Mouse (Mus musculus) lung, postnatal 14 days (tissue): Measurements from ENCODE around the gene Morn4.

Experiments
- DNase-seq: peaks from one replicate; pipeline ENCODE4 v3.0.0; 2021

The Morn4 gene

GRCm38 (mm10) chr19:42086166-42086565 is at the start of gene Morn4:
Gene Morn4 (minus strand): TSS chr19:42086357.
- DNase-seq: peak; percentile 77

DNA sequence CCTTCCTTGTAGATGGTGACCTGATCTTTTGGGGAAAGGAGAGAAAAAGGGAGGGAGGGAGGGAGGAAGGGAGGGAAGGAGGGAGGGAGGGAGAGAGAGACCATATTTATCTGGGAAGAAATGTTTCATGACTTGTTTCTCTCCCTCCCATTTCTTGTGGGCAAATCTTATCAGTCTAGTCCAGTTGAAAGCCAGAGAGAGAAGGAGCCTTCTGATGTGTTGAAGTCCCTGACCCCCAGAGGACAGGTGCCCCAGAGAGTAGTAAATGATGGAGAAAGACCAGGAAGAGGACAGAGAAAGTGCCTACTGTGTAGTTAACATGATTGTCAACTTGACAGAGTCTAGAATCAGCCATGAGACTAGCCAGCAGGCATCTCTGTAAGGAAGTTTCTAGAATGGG is 48.9 kb upstream of the Morn4 start:
- no peak for DNase-seq

DNA sequence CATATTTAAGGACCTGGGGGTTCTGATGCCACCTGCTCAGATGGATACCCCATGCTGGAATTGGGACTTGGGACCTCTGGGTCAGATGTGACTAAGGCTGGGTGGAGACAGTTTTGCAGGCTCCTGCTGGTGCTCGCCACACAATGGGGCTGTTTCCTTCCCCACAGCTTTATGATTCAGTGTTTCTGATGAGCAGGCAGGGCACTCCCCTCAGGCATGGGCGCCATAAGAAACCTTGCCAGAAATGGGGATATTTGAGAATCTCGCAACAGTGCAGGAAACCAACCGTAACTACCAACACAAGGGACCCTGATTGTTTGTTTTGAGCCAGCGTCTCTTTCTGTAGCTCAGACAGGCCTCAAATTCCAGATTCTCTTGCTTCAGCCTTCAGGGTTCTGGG is 44.9 kb upstream of the Morn4 start:
- DNase-seq: no peak

- no peak for DNase-seq
These were observed 44.1 kb upstream of the Morn4 start for GRCm38 (mm10) chr19:42130294-42130606.

- no peak for DNase-seq
These were observed 43.5 kb upstream of the Morn4 start for GRCm38 (mm10) chr19:42129509-42130293.

DNA sequence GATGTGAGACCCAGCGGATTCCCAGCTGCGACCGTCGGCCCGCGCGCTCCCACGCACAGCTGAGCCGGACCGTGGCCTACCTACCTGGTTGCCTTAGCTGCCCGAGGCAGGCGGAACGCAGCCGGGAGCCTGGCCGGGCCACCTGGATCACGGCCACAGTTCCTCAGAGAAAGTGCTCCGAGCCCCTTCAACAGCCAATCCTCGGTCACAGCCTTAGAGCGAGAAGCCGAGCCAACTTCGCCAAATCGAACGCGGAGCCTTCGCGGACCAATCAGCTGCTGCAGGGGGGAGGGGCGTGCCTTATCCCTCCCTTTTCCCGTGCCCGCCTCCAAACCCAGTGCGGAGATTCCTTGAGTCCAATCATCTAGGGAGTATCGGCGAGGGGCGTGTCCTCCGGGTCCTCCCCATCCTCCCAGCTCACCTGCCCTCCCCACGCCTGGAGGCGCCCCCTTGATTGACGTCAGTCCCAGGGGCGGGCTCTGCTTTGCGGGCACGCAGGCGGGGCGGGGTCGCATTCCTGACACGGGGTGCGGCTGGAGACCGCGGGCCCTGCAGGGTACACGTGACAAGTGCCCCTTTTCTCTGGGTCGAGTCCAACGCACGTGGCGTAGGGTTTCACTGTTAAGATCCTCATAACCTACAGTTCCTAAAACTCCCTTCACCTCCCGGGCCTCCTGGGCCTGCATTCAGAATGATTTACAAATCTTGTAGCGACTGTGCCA is 42.8 kb upstream of the Morn4 start, which contains the start of gene Avpi1:
Avpi1 (minus strand) TSS at position 273 of the 722 bp plus-strand sequence.
- peak; percentile 98 for DNase-seq

DNA sequence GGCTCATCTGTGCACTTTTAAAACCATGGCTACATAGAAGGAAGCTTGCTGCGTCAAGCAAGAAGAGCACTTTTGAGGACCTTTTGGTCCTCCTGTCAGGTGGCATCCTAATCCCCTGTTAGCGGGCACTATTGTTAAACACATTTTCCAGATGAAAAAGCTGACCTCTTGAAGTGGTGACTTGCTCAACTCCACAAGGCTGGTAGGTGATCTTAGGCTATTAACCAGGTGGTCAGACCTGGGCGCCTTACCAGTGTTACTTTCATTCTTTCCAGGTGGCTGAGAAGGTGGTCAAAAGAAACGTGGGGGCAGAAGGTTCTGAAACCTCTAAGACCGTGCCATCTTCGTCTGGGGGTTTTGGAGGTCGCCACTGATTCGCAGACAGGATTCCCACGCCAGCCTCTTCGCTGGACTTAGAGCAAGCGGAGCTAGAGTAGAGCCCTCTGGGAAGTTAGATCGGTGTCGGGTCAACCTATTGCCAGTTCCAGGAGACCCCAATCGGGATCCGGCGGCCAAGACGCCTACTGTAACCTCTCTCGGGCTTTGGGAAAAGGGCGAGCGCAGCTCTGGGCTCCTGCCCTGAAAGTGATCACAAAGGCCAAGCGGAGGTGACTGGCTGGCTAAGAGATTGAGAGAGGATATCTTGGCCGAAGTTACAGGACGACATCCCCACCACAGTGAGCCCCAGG is 42.0 kb upstream of the Morn4 start:
- no peak for DNase-seq

DNA sequence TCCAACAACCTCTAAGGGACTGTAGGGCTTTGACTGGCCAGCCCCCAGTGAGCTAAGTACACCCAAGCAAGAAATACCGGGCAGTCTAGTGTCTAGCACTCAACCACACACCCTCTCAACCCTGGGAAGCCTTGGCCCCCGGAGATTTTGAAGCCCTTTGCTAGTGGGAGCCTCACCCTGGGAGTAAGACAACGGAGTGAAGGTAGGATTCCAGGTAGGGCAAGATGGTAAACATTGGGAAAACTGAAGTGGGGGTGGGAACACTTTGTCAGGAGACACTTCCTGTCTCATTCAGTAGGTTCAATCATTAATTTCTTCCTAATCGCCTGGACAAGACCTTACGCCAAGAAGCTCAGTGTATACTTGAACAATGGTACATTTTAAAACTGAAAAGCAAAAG is 40.9 kb upstream of the Morn4 start:
- no peak for DNase-seq

GRCm38 (mm10) chr19:42126219-42126605 is 40.1 kb upstream of the Morn4 start:
- DNase-seq: no peak

DNA sequence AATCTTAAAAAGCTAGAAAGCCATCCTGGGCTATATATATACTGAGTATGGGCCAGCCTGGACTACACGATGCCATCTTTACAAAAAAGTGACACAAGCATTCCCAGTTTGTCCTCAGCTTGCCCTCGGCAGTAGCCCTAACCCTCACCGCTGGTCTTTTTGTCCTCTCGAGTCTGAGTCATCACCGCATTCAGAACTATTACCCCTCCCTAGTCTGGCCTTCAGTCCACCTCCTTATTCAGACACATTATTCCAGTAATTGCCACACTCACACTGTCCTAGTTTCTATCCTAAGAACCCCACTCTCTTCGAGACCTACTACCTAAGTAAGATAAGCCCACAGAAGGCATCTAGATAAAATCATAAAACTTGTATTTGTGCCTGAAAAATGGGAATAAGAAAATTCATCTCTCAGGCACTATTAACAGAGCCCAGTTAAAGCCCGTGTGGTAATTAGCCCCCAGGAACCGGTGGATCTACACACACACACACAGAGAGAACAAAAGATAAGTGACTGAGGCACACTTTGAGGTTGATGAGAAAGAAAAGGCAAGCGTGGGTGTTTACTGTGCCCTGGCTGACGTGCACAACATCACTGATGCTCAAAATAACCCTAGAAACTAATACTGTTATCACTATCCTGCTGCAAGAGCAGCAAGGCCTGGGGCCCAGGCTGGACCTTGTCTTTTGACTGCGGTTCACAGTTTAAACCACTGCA is 39.5 kb upstream of the Morn4 start:
- no peak for DNase-seq

- no peak for DNase-seq
These were observed 38.5 kb upstream of the Morn4 start for GRCm38 (mm10) chr19:42124684-42125083.

GRCm38 (mm10) chr19:42120451-42120850 is 34.3 kb upstream of the Morn4 start:
- DNase-seq: no peak

- DNase-seq: no peak
These were observed 32.4 kb upstream of the Morn4 start for GRCm38 (mm10) chr19:42118596-42118995.

DNA sequence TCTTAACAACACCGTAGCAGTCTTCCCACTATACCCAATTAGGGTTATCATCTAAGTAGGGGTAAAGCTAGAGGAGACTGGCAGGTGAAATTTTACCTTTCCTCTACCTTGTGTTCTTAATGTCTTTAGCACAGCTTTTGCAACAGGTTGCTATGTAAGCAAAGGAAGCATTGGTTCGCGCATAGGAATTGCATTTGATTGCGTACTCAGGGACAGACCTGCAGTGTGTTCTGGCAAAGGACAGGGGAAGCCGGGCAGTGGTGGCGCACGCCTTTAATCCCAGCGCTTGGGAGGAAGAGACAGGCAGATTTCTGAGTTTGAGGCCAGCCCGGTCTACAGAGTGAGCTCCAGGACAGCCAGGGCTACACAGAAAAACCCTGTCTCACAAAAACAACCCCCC is 32.0 kb upstream of the Morn4 start:
- no peak for DNase-seq

- no peak for DNase-seq
These were observed 29.7 kb upstream of the Morn4 start for GRCm38 (mm10) chr19:42115783-42116335.

- no peak for DNase-seq
These were observed 18.5 kb upstream of the Morn4 start for GRCm38 (mm10) chr19:42104681-42105080.

DNA sequence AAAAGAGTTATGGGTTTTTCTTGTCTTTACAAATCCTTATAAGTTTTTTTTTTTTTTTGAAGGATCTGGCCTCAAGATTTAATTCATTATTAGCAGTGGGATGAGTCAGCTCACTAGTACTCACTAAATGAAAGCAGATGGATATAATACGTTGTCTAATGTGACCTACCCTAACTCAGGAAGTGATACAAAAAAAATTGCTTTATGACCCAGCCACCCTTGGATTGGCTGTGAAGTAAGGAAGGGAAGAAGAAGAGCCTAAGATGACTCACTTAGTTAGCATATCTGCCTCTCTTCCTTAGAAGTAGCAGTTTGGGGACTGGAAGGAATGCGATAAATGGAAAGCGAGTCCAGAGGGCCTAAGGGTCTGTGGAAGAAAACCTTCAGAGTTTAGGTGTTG is 13.2 kb upstream of the Morn4 start:
- DNase-seq: no peak

- no peak for DNase-seq
These were observed 4.5 kb upstream of the Morn4 start for GRCm38 (mm10) chr19:42090637-42091141.

DNA sequence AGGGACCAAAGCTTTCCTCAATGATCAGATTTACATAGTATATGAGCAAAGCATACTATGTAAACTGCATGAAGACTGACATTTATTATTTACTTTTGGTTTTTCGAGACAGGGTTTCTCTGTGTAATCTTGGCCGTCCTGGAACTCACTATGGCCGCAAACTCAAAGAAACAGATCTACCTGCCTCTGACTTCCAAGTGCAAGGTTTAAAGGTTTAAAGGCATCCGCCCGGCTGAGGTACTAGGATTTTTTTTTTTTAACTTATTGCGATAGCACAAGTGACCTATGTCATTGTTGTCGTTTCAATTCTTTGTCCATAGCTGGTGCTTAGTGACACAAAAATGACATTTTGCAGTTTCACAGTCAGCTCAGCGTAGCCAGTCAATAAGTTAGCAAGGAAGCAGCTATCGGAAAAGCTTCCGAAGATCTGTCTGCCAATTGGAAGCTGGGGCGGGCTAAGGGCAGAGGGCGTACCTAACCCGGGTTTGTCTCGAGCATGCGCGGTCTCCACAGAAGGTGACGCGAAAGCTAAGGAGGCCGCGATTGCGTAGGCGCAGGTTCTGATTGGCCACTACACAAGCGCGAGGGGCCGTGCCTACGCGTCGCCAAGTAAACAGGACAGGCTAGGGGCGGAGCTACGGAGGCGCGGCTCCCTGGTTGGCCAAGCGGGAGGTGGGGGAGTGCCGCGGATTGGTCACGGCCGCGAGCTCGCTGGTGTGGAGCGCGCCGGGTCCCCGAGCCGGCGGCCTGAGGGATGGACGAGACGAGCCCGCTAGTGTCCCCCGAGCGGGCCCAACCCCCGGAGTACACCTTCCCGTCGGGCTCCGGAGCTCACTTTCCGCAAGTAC is 3.8 kb upstream of the Morn4 start, which contains the start of gene Pi4k2a:
Pi4k2a (plus strand) TSS at position 723 of the 848 bp plus-strand sequence.
- DNase-seq: peak; percentile 99

DNA sequence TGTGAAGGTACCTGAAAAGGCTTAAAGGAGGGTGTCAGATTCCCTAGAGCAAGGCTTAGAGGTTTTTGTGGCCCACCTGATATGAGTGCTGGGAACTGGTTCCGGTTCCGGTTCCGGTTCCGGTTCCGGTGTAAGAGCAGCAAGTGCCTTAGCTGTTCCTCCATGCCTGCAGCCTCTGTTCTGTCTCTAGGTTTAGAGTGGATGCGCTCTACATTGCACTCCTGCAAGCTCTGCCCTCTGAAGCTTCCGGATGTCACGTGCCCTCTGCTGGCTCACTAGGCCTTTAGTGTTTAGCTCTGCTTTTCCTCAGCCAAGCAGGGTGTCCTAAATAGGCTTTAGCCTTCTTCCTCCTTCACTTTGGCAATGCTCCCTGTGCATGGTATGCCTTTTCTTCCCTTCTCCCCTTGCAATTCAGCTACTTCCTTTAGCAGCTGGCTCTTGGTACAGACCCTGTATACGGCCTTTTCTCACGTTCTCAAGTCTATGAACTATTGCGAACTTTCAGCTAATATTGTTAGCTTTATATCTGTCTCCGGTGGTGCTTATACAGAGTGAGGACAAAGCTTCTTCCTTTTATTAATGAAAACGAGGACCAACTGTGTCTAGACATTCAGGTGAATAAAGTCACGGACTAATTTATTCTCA is 3.1 kb upstream of the Morn4 start:
- DNase-seq: peak; percentile 54

DNA sequence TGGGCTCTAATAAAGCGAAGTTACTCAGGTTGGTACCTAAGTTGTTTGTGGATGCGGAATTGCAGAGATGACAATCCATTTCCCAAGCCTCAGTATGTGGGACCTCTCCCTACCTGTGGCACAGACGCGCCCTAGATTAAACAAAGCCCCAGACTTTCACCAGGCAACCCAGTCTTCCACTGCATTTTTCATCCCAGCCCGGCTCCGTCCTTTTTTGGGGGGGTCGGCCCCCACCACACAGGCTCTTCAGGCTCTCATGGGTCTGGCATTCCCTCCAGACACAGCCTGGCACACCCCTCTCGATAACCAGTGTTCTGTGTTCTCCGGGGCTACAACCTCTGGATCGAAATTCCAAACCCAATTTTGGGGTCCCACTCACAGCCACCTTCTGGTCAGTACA is 467 bp downstream of the Morn4 start:
- no peak for DNase-seq
